Mouse (Mus musculus) small intestine, adult 2 months (tissue): ENCODE data around the gene Hoxb5. TPM values are rescaled to one million over a fixed set of nuclear protein-coding genes. Genes with fewer than 3 reads are reported as not detected.

Source experiments
- H3K27ac ChIP-seq: fragments of 200-500 bp; 2 replicates; pipeline ENCODE4 v1.5.1; 2012; ENCODE audit warnings: low read depth, low read length, control low read depth, inconsistent platforms; ENCODE audit not compliant: insufficient read depth
- H3K27me3 ChIP-seq: fragments of 200-500 bp; 2 replicates; pipeline ENCODE4 v1.6.1; 2012; ENCODE audit warnings: mild to moderate bottlenecking, moderate library complexity, low read length, inconsistent platforms; ENCODE audit not compliant: control insufficient read depth, insufficient read depth
- H3K36me3 ChIP-seq: fragments of 200-500 bp; 2 replicates; pipeline ENCODE4 v1.6.1; 2012; ENCODE audit warnings: mild to moderate bottlenecking, low read length, control low read depth, inconsistent platforms; ENCODE audit not compliant: control insufficient read depth, insufficient read depth
- H3K4me1 ChIP-seq: fragments of 200-500 bp; 2 replicates; pipeline ENCODE4 v1.6.1; 2012; ENCODE audit warnings: low read length, inconsistent platforms, mixed read lengths; ENCODE audit not compliant: control insufficient read depth, insufficient read depth, insufficient read length
- H3K4me3 ChIP-seq: fragments of 200-500 bp; 2 replicates; pipeline ENCODE4 v1.5.1; 2012; ENCODE audit warnings: low read depth, mild to moderate bottlenecking, control low read depth, inconsistent platforms, low read length, moderate library complexity
- CTCF ChIP-seq: fragments of 200-500 bp; IDR thresholded peaks from 2 replicates; pipeline ENCODE4 v1.5.1; 2012; ENCODE audit warnings: low read depth, mild to moderate bottlenecking, control low read depth, inconsistent platforms, low read length, moderate library complexity, mixed read lengths; ENCODE audit not compliant: insufficient replicate concordance, insufficient read length; ENCODE audit errors: extremely low read depth
- POLR2A ChIP-seq: fragments of 200-500 bp; IDR thresholded peaks from 2 replicates; pipeline ENCODE4 v1.6.1; 2012; ENCODE audit warnings: low read depth, mild to moderate bottlenecking, control low read depth, inconsistent platforms, low read length, moderate library complexity
- WGBS: fragments of 180-500 bp; shearing (Covaris S2); methylation state at CpG from one replicate; pipeline ENCODE4 v1.1.7; 2018; 5-methylcytosine and 5-hydroxymethylcytosine counted together
- polyA plus RNA-seq: library from polyadenylated mRNA; depleted of rRNA; stranded (reverse); fragments of >200 nt; gene quantifications from 2 replicates; pipeline ENCODE4 v1.2.3, GENCODE M21; 2012

Gene Hoxb5
- polyA plus RNA-seq, 1 experiment = 3.2 TPM

GRCm38 (mm10) chr11:96295092-96295835 is 7.9 kb upstream of the Hoxb5 start:
- no peak for TF ChIP-seq CTCF
- TF ChIP-seq POLR2A = no peak
- peaks cover 73% of the 10 kb centered on the region for H3K27me3 ChIP-seq
- no peak overlapping the region for H3K27ac ChIP-seq
- WGBS = 2% methylated on average over 30 of the region's 30 CpGs
- H3K36me3 ChIP-seq = no peaks in the 10 kb centered on the region
- peak overlapping the region; percentile 50 for H3K4me3 ChIP-seq
- H3K4me1 ChIP-seq = peaks cover 5% of the 10 kb centered on the region; the same call in 1 of the 2 replicates

- no peak overlapping the region for H3K4me3 ChIP-seq
- H3K27ac ChIP-seq = no peak overlapping the region
- peaks cover 78% of the 10 kb centered on the region for H3K27me3 ChIP-seq
- WGBS = 53% methylated on average over 2 of the region's 2 CpGs
- TF ChIP-seq CTCF = no peak
- no peak for TF ChIP-seq POLR2A
- no peaks in the 10 kb centered on the region for H3K36me3 ChIP-seq
- peaks cover 7% of the 10 kb centered on the region; the same call in 1 of the 2 replicates for H3K4me1 ChIP-seq
Measured at GRCm38 (mm10) chr11:96296997-96297396, 6.1 kb upstream of the Hoxb5 start.

GRCm38 (mm10) chr11:96297428-96297827 is 5.7 kb upstream of the Hoxb5 start:
- 46% methylated on average over 3 of the region's 3 CpGs for WGBS
- H3K36me3 ChIP-seq = no peaks in the 10 kb centered on the region
- H3K4me1 ChIP-seq = peaks cover 7% of the 10 kb centered on the region; the same call in 1 of the 2 replicates
- no peak overlapping the region for H3K27ac ChIP-seq
- TF ChIP-seq POLR2A = no peak
- no peak for TF ChIP-seq CTCF
- H3K4me3 ChIP-seq = no peak overlapping the region
- peaks cover 77% of the 10 kb centered on the region for H3K27me3 ChIP-seq

- Histone ChIP-seq H3K36me3 (no peaks in the 10 kb centered on the region), H3K27ac (no peak overlapping the region), H3K27me3 (peaks cover 78% of the 10 kb centered on the region), H3K4me3 (no peak overlapping the region), H3K4me1 (peaks cover 7% of the 10 kb centered on the region; the same call in 1 of the 2 replicates)
- TF ChIP-seq CTCF (no peak), POLR2A (no peak)
- 40% methylated on average over 11 of the region's 11 CpGs for WGBS
Measured at GRCm38 (mm10) chr11:96297968-96298635, 5.0 kb upstream of the Hoxb5 start.

- Histone ChIP-seq H3K27ac (no peak overlapping the region), H3K4me3 (peak overlapping the region; percentile 67), H3K4me1 (peaks cover 7% of the 10 kb centered on the region; the same call in 1 of the 2 replicates), H3K36me3 (no peaks in the 10 kb centered on the region), H3K27me3 (peaks cover 82% of the 10 kb centered on the region)
- TF ChIP-seq POLR2A (no peak), CTCF (no peak)
- WGBS = 2% methylated on average over 66 of the region's 66 CpGs
Measured at GRCm38 (mm10) chr11:96298895-96299667, 4.1 kb upstream of the Hoxb5 start.

- peak overlapping the region; percentile 67 for H3K4me3 ChIP-seq
- 15% methylated on average over 9 of the region's 9 CpGs for WGBS
- no peak overlapping the region for H3K27ac ChIP-seq
- peaks cover 84% of the 10 kb centered on the region for H3K27me3 ChIP-seq
- H3K4me1 ChIP-seq = peaks cover 7% of the 10 kb centered on the region; the same call in 1 of the 2 replicates
- H3K36me3 ChIP-seq = no peaks in the 10 kb centered on the region
- TF ChIP-seq CTCF (no peak), POLR2A (no peak)
Measured at GRCm38 (mm10) chr11:96299781-96300180, 3.4 kb upstream of the Hoxb5 start.
